Mouse (Mus musculus) gastrocnemius, postnatal 36 days (tissue): ENCODE measurements around the gene Ninj2. TPM values are rescaled to one million over a fixed set of nuclear protein-coding genes. Genes with fewer than 3 reads are reported as not detected.

Source experiments
- DNase-seq, 2 experiments: peaks; one replicate each; pipeline ENCODE4 v3.0.0; 2022
- intact Hi-C: fragments of 180-260 bp; cut with DNase I; formaldehyde crosslinking; loops from one replicate; pipeline ENCODE4 v1.15.1; 2025
- total RNA-seq, 2 experiments: library from RNA; stranded (reverse); gene quantifications; 2 replicates each; pipeline ENCODE4 v1.2.3; 2021

The Ninj2 gene
- total RNA-seq, 2 experiments from 2014 or later, result not detected

DNA sequence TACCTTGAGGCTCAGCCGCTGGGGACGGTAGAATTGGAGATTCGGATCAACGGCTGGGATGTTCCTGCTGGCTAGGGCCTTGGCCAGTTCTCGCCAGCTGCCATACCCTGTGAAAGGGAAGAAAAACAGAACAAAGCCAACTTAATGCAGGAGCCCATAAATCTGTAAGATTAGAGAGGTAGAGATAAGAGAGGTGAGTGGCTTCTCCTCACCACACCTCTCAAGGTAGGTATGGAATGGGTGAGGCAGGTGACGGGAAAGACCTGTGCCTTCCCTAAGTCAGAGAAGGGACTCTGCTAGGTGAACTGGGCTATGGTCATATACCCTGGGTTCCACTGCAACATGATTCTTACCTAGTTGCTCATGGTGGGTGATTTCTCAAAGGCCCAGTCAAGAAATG is 139.7 kb downstream of the Ninj2 start:
- DNase-seq, result no peak
- intact Hi-C loops, result no loop called here

DNA sequence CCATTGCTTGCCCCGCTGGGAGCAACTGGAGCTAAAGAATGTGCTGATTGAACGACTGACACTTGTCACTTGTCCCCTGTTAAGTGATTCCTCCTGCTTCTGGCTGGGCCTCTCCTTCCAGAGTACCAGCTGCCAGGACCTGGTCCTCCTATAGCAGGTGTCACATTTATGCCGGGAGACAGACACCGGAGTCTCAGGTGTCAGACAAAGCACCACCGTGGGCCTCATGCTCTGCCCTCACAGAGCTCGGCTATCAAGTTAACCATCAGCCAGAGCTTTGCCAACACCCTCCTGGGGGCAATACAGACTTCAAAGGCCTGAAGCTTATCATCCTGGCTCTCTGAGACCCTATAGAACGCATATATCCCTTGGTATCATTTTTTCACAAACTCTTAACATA is 142.7 kb downstream of the Ninj2 start:
- intact Hi-C loops, result no loop called here
- DNase-seq, result no peak

DNA sequence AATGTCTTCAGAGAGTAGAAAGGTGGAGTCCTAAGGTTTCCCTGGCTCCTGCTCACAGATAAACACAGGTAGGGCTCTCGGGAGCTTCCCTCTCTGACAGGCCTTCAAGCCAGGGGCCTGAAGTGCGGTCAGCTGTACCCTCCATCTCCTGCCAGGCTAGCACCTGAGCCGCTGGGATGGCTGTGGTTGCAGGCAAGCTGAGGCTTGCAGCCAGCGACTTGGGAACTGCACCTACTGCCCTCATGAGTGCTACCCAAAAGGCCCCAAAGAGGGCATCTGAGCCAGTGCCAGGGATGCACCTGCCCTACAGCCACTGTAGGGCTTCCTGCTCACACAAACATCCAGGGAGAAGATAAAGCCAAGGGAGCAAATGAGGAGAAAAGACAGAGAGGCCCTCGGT is 147.3 kb downstream of the Ninj2 start:
- intact Hi-C loops, result no loop called here
- no peak for DNase-seq

DNA sequence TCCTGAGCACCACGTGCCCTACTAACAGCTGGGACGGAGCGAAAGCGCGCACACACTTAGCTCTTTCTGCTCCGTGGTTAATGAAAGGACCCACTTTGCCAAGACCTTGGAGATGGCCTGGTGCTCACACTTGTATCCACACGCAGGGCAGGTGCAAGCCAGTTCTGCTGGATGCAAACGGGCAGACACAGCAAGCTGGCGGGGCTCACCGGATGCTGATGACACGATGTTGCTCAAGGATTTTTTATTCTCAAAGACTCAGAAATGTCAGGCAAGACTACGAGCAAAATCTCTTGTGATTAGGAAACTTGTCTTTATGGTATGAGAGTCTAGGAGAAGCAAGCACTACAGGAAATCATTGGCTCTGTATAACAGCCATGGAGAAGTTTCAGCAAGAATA is 148.3 kb downstream of the Ninj2 start:
- DNase-seq, result no peak
- intact Hi-C loops, result no loop called here

DNA sequence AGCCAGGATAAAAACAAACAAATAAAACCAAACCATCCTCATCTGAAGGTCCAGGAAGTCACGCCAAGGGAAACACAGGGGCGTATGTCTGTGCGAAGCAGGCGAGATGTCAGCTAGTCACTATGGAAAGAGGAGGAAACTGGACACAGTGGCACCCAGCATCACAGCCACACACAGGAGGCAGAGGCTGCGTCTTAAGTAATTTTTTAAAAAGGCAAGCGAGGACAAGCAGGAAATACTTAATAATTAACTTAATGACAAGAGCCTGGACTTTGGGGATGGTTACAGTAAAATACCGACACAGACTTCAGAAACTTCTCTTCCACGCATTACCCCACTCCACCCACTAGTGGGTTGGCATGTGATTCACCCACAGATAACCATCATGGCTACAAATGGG is 149.4 kb downstream of the Ninj2 start:
- intact Hi-C loops, result no loop called here
- DNase-seq, result no peak

DNA sequence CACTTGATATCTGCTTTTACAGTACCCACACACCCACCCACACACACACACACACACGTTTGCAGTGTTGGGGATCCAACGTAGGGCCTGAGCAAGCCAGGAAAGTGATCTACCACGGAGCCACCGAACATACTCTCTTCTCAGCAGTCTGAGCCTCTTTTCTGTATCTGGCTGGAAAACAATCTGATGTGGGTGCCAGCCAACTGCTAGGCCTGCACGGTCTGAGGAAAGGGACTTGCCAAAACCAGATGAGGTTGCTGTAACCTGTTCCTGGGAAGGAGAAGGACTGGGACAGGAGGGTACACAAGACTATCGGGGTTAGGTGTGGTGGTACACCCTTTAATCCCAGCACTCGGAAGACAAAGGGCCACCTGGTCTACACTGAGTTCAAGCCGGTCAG is 150.1 kb downstream of the Ninj2 start:
- DNase-seq, result no peak
- intact Hi-C loops, result no loop called here

DNA sequence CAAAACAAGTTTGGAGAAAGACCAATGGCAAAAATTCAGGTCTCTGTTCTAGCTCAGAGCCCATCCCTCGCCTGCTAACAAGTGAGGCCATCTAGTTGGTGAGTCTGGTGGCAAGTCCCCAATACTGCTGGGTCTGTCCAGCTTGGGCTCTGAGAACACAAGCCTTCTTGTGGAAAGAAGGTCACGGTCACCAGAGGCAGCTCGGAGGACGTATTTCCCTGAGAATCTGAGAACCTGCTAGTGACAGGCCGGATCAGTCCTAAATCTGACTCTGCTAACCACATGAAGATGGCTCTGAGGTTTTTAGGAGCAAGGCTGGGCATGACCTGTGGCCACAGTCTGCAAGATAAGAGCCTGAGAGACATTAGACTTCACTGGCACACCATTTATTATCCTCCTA is 153.5 kb downstream of the Ninj2 start:
- intact Hi-C loops, result no loop called here
- no peak for DNase-seq

DNA sequence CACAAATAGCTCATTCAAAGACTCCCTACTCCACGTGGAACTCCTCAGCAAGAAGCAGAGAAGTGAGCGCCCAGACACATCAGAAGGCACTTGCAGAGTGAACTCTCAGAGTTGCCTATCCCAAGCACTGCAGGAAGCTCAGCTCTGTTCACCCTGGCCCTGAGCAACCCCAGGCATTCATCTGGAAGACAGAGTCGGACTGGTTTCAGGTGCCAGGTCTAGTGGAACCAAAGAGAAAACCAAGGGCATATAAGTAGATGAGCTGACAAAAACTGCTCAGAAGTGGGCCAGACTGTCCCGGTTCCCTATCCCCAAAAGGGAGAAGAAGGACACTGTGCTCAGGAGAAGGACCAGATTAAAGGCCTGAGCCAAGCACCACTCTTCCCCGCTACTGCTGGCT is 156.7 kb downstream of the Ninj2 start:
- no peak for DNase-seq
- intact Hi-C loops, result no loop called here

Other genes starting within 250 kb of the Ninj2 start
- gene Erc1, start 245.2 kb upstream of the Ninj2 start, total RNA-seq, result 10 to 100 TPM; 24.6 TPM
- 10 to 100 TPM; 12.9 to 13.3 TPM for gene Rad52, start 190.7 kb upstream of the Ninj2 start, total RNA-seq
- gene Wnk1, start 54.7 kb upstream of the Ninj2 start, total RNA-seq, result 100 to 1,000 TPM; 283 to 313 TPM
- not detected for gene D330020A13Rik, start 201.0 kb downstream of the Ninj2 start, total RNA-seq
- gene B4galnt3, start 201.2 kb downstream of the Ninj2 start, total RNA-seq, result 1 to 10 TPM in 1 of 2 experiments, under 1 TPM in 1; 0.99 to 1.7 TPM